Mouse (Mus musculus): ENCODE data around the gene Fbln7. TPM values are rescaled to one million over a fixed set of nuclear protein-coding genes. Genes with fewer than 3 reads are reported as not detected.

Fbln7 gene
- polyA plus RNA-seq, 1 experiment from 2014 or later, result 9.4 TPM

- ChIA-PET POLR2A (interaction anchor here (0.5 kb wide), 1 partner anchor 13 kb away, joined by 7 read pairs; no protein-coding TSS in a partner anchor), CTCF (interaction anchor here (1.3 to 1.5 kb wide), 2 partner anchors 12 to 23 kb away, joined by 3 to 4 read pairs; no protein-coding TSS in a partner anchor)
- in situ Hi-C loops (cut with MboI; ENCODE audit: low pct_unique_long_range_greater_than_20kb), result no loop called here
- TF ChIP-seq CTCF (IDR thresholded peaks at IDR 0.05), result no peak
- no peak for DNase-seq (ENCODE audit: low read depth, low spot score)
- no peaks in the 10 kb centered on the region for H3K27me3 ChIP-seq
- no peak for ATAC-seq
Measured at GRCm38 (mm10) chr2:128832611-128833010, 30.2 kb upstream of the Fbln7 start.

GRCm38 (mm10) chr2:128833035-128833434 is 29.7 kb upstream of the Fbln7 start:
- in situ Hi-C loops (cut with MboI; ENCODE audit: low pct_unique_long_range_greater_than_20kb), result no loop called here
- TF ChIP-seq CTCF (IDR thresholded peaks at IDR 0.05), result no peak
- ChIA-PET POLR2A (interaction anchor here (0.5 kb wide), 1 partner anchor 14 kb away, joined by 7 read pairs; no protein-coding TSS in a partner anchor), CTCF (interaction anchor here (1.2 to 1.5 kb wide), 3 partner anchors 9 to 22 kb away, joined by 3 to 4 read pairs (median 4); no protein-coding TSS in a partner anchor)
- ATAC-seq (peak; percentile 69), DNase-seq (ENCODE audit: low read depth, low spot score) (peak; percentile 35)
- H3K27me3 ChIP-seq, result no peaks in the 10 kb centered on the region

- no peaks in the 10 kb centered on the region for H3K27me3 ChIP-seq
- no peak for DNase-seq (ENCODE audit: low read depth, low spot score)
- ChIA-PET POLR2A (no interaction called here), CTCF (interaction anchor here (1.2 to 1.5 kb wide), 2 partner anchors 10 to 22 kb away, joined by 4 read pairs; no protein-coding TSS in a partner anchor)
- in situ Hi-C loops (cut with MboI; ENCODE audit: low pct_unique_long_range_greater_than_20kb), result no loop called here
- no peak for TF ChIP-seq CTCF (IDR thresholded peaks at IDR 0.05)
- no peak for ATAC-seq
Measured at GRCm38 (mm10) chr2:128833435-128833834, 29.3 kb upstream of the Fbln7 start.

GRCm38 (mm10) chr2:128837531-128837930 is 25.2 kb upstream of the Fbln7 start:
- ATAC-seq, result no peak
- ChIA-PET POLR2A (no interaction called here), CTCF (interaction anchor here (1.4 kb wide), 1 partner anchor 8 kb away, joined by 4 read pairs; no protein-coding TSS in a partner anchor)
- no peak for TF ChIP-seq CTCF (IDR thresholded peaks at IDR 0.05)
- in situ Hi-C loops (cut with MboI; ENCODE audit: low pct_unique_long_range_greater_than_20kb), result no loop called here
- no peak for DNase-seq (ENCODE audit: low read depth, low spot score)
- no peaks in the 10 kb centered on the region for H3K27me3 ChIP-seq

GRCm38 (mm10) chr2:128838611-128839010 is 24.2 kb upstream of the Fbln7 start:
- DNase-seq (ENCODE audit: low read depth, low spot score) (no peak), ATAC-seq (no peak)
- in situ Hi-C loops (cut with MboI; ENCODE audit: low pct_unique_long_range_greater_than_20kb), result no loop called here
- H3K27me3 ChIP-seq, result no peaks in the 10 kb centered on the region
- ChIA-PET CTCF (interaction anchor here (0.9 to 1.4 kb wide), 4 partner anchors 7 to 15 kb away, joined by 3 to 4 read pairs (median 3); no protein-coding TSS in a partner anchor), POLR2A (no interaction called here)
- no peak for TF ChIP-seq CTCF (IDR thresholded peaks at IDR 0.05)

- no peak for TF ChIP-seq CTCF (IDR thresholded peaks at IDR 0.05)
- CTCF ChIA-PET, result interaction anchor here (0.9 to 1.3 kb wide), 3 partner anchors 10 to 17 kb away, joined by 3 to 4 read pairs (median 3); no protein-coding TSS in a partner anchor
- ATAC-seq (no peak), DNase-seq (ENCODE audit: low read depth, low spot score) (no peak)
- in situ Hi-C loops (cut with MboI; ENCODE audit: low pct_unique_long_range_greater_than_20kb), result no loop called here
- POLR2A ChIA-PET, result no interaction called here
- H3K27me3 ChIP-seq, result no peaks in the 10 kb centered on the region
Measured at GRCm38 (mm10) chr2:128839501-128839900, 23.3 kb upstream of the Fbln7 start.

- no peaks in the 10 kb centered on the region for H3K27me3 ChIP-seq
- ATAC-seq (no peak), DNase-seq (ENCODE audit: low read depth, low spot score) (no peak)
- CTCF ChIA-PET, result interaction anchor here (1.2 kb wide), 1 partner anchor 23 kb away, joined by 3 read pairs; no protein-coding TSS in a partner anchor
- POLR2A ChIA-PET, result interaction anchor here (1.3 kb wide), 1 partner anchor 16 kb away, joined by 5 read pairs; no protein-coding TSS in a partner anchor
- in situ Hi-C loops (cut with MboI; ENCODE audit: low pct_unique_long_range_greater_than_20kb), result no loop called here
- TF ChIP-seq CTCF (IDR thresholded peaks at IDR 0.05), result no peak
Measured at GRCm38 (mm10) chr2:128842437-128842836, 20.3 kb upstream of the Fbln7 start.

GRCm38 (mm10) chr2:128850036-128850435 is 12.7 kb upstream of the Fbln7 start:
- ChIA-PET POLR2A (no interaction called here), CTCF (interaction anchor here (1.4 kb wide), 2 partner anchors 11 to 18 kb away, joined by 3 to 4 read pairs; no protein-coding TSS in a partner anchor)
- in situ Hi-C loops (cut with MboI; ENCODE audit: low pct_unique_long_range_greater_than_20kb), result loop anchor here (10.0 to 25.0 kb wide), 2 partner anchors 235 to 412 kb away; no protein-coding TSS in a partner anchor
- DNase-seq (ENCODE audit: low read depth, low spot score) (no peak), ATAC-seq (no peak)
- no peak for TF ChIP-seq CTCF (IDR thresholded peaks at IDR 0.05)
- H3K27me3 ChIP-seq, result no peaks in the 10 kb centered on the region

- H3K27me3 ChIP-seq, result no peaks in the 10 kb centered on the region
Measured at GRCm38 (mm10) chr2:128856673-128857072, 6.1 kb upstream of the Fbln7 start.

GRCm38 (mm10) chr2:128858962-128859361 is 3.8 kb upstream of the Fbln7 start:
- no peak for TF ChIP-seq CTCF (IDR thresholded peaks at IDR 0.05)
- DNase-seq (ENCODE audit: low read depth, low spot score) (no peak), ATAC-seq (no peak)
- peaks cover 3% of the 10 kb centered on the region for H3K27me3 ChIP-seq
- in situ Hi-C loops (cut with MboI; ENCODE audit: low pct_unique_long_range_greater_than_20kb), result loop anchor here (10.0 to 25.0 kb wide), 2 partner anchors 226 to 403 kb away; no protein-coding TSS in a partner anchor
- ChIA-PET POLR2A (interaction anchor here (0.6 kb wide), 1 partner anchor 108 kb away, joined by 4 read pairs; no protein-coding TSS in a partner anchor), CTCF (interaction anchor here (1.6 kb wide), 1 partner anchor 58 kb away, joined by 3 read pairs; no protein-coding TSS in a partner anchor)

More at GRCm38 (mm10) chr2:128856673-128857072, 6.1 kb upstream of the Fbln7 start:
- ATAC-seq (no peak), DNase-seq (ENCODE audit: low read depth, low spot score) (no peak)
- in situ Hi-C loops (cut with MboI; ENCODE audit: low pct_unique_long_range_greater_than_20kb), result loop anchor here (10.0 to 25.0 kb wide), 2 partner anchors 228 to 406 kb away; no protein-coding TSS in a partner anchor
- ChIA-PET CTCF (interaction anchor here (1.4 kb wide), 1 partner anchor 17 kb away, joined by 4 read pairs; no protein-coding TSS in a partner anchor), POLR2A (no interaction called here)
- peak; percentile 26 for TF ChIP-seq CTCF (IDR thresholded peaks at IDR 0.05)

GRCm38 (mm10) chr2:128859861-128860260 is 2.9 kb upstream of the Fbln7 start:
- no peak for TF ChIP-seq CTCF (IDR thresholded peaks at IDR 0.05)
- CTCF ChIA-PET, result interaction anchor here (1.6 kb wide), 1 partner anchor 57 kb away, joined by 3 read pairs; no protein-coding TSS in a partner anchor
- in situ Hi-C loops (cut with MboI; ENCODE audit: low pct_unique_long_range_greater_than_20kb), result loop anchor here (10.0 to 25.0 kb wide), 2 partner anchors 225 to 402 kb away; no protein-coding TSS in a partner anchor
- H3K27me3 ChIP-seq, result peaks cover 4% of the 10 kb centered on the region
- ATAC-seq (peak; percentile 17), DNase-seq (ENCODE audit: low read depth, low spot score) (peak; percentile 57)
- POLR2A ChIA-PET, result interaction anchor here (0.6 kb wide), 1 partner anchor 107 kb away, joined by 4 read pairs; no protein-coding TSS in a partner anchor

Data from Patski (cell line).